Mouse (Mus musculus): Measurements from ENCODE around the gene Xaf1. TPM values are rescaled to one million over a fixed set of nuclear protein-coding genes. Genes with fewer than 3 reads are reported as not detected.

The Xaf1 gene
- total and polyA plus RNA-seq, 3 experiments, result 1.0 to 1.8 TPM; not detected in 1

- H3K27me3 ChIP-seq (ENCODE audit: control insufficient read depth in 1 of 2, insufficient read depth in 2 of 2, low read length in 2 of 2), result peaks cover 24 to 37% of the 10 kb centered on the region in 2 experiments
- no peak overlapping the region for H3K9ac ChIP-seq (ENCODE audit: control insufficient read depth, low read depth, low read length, poor library complexity, severe bottlenecking)
- no peak overlapping the region for H3K27ac ChIP-seq (ENCODE audit: control insufficient read depth, low read depth, low read length)
- TF ChIP-seq ETS1 (IDR thresholded peaks at IDR 0.05; ENCODE audit: low read depth, low read length), result no peak
- no peak overlapping the region for H3K4me3 ChIP-seq (ENCODE audit: control insufficient read depth in 1 of 2, insufficient read depth in 1 of 2, low read depth in 2 of 2, low read length in 2 of 2)
- no peak for DNase-seq (ENCODE audit: low read depth, low spot score)
- H3K36me3 ChIP-seq (ENCODE audit: control insufficient read depth in 1 of 2, insufficient read depth in 2 of 2, low read length in 2 of 2), result no peaks in the 10 kb centered on the region
- H3K4me1 ChIP-seq (ENCODE audit: control insufficient read depth in 1 of 2, insufficient read depth in 2 of 2, low read length in 2 of 2), result no peaks in the 10 kb centered on the region
- no peaks in the 10 kb centered on the region for H3K9me3 ChIP-seq (replicated peaks; ENCODE audit: insufficient read depth, low read length)
- no peaks in the 10 kb centered on the region for H3K79me2 ChIP-seq (ENCODE audit: control insufficient read depth, insufficient read depth, low read length, poor library complexity)
Measured at GRCm38 (mm10) chr11:72283486-72284224, 17.8 kb upstream of the Xaf1 start.

GRCm38 (mm10) chr11:72284532-72285182 lies 16.8 kb upstream of the Xaf1 start:
- no peak for DNase-seq (ENCODE audit: low read depth, low spot score)
- no peak for TF ChIP-seq ZNF384 (IDR thresholded peaks at IDR 0.05; ENCODE audit: low read depth, low read length)
- TF ChIP-seq RCOR1 (IDR thresholded peaks at IDR 0.05; ENCODE audit: low read depth, low read length), result no peak
- TF ChIP-seq MAZ (IDR thresholded peaks at IDR 0.05; ENCODE audit: low read depth, low read length), result no peak
- no peak for TF ChIP-seq MYB (IDR thresholded peaks at IDR 0.05; ENCODE audit: low read depth, low read length)
- TF ChIP-seq TBP (IDR thresholded peaks at IDR 0.05; ENCODE audit: low read depth, low read length), result no peak
- TF ChIP-seq TCF12 (IDR thresholded peaks at IDR 0.05; ENCODE audit: low read depth, low read length), result no peak
- no peak for TF ChIP-seq ZMIZ1 (IDR thresholded peaks at IDR 0.05; ENCODE audit: low read depth, low read length)
- TF ChIP-seq UBTF (IDR thresholded peaks at IDR 0.05; ENCODE audit: borderline replicate concordance, insufficient read depth, low read depth, low read length), result no peak
- TF ChIP-seq CHD1 (IDR thresholded peaks at IDR 0.05; ENCODE audit: low read depth, low read length), result no peak
- TF ChIP-seq KAT2A (conservative IDR thresholded peaks at IDR 0.05; ENCODE audit: low read depth, low read length), result no peak
- no peak for TF ChIP-seq USF2 (IDR thresholded peaks at IDR 0.05; ENCODE audit: borderline replicate concordance in 1 of 2, insufficient read depth in 1 of 2, low read depth in 1 of 2, low read length in 2 of 2)
- TF ChIP-seq POLR2A (IDR thresholded peaks at IDR 0.05; ENCODE audit: control insufficient read depth in 1 of 2, insufficient read depth in 1 of 2, low read depth in 1 of 2, low read length in 2 of 2, poor library complexity in 1 of 2), result no peak
- no peak for TF ChIP-seq USF1 (IDR thresholded peaks at IDR 0.05; ENCODE audit: low read depth, low read length)
- no peak for TF ChIP-seq HCFC1 (IDR thresholded peaks at IDR 0.05; ENCODE audit: low read depth, low read length)
- no peak for TF ChIP-seq ELF1 (IDR thresholded peaks at IDR 0.05; ENCODE audit: low read depth, low read length)
- no peak for TF ChIP-seq TAL1 (IDR thresholded peaks at IDR 0.05; ENCODE audit: low read length)
- no peak for TF ChIP-seq ETS1 (IDR thresholded peaks at IDR 0.05; ENCODE audit: low read depth, low read length)
- TF ChIP-seq SMC3 (IDR thresholded peaks at IDR 0.05; ENCODE audit: low read depth, low read length), result no peak
- TF ChIP-seq E2F4 (IDR thresholded peaks at IDR 0.05; ENCODE audit: borderline replicate concordance, low read depth, low read length), result no peak
- TF ChIP-seq MAFK (IDR thresholded peaks at IDR 0.05; ENCODE audit: borderline replicate concordance, low read depth, low read length), result no peak
- Histone ChIP-seq H3K27ac (ENCODE audit: control insufficient read depth, low read depth, low read length) (no peak overlapping the region), H3K27me3 (ENCODE audit: control insufficient read depth in 1 of 2, insufficient read depth in 2 of 2, low read length in 2 of 2) (peaks cover 23 to 37% of the 10 kb centered on the region in 2 experiments), H3K36me3 (ENCODE audit: control insufficient read depth in 1 of 2, insufficient read depth in 2 of 2, low read length in 2 of 2) (no peaks in the 10 kb centered on the region), H3K79me2 (ENCODE audit: control insufficient read depth, insufficient read depth, low read length, poor library complexity) (no peaks in the 10 kb centered on the region), H3K9ac (ENCODE audit: control insufficient read depth, low read depth, low read length, poor library complexity, severe bottlenecking) (no peak overlapping the region), H3K9me3 (replicated peaks; ENCODE audit: insufficient read depth, low read length) (no peaks in the 10 kb centered on the region), H3K4me3 (ENCODE audit: control insufficient read depth in 1 of 2, insufficient read depth in 1 of 2, low read depth in 2 of 2, low read length in 2 of 2) (no peak overlapping the region), H3K4me1 (ENCODE audit: control insufficient read depth in 1 of 2, insufficient read depth in 2 of 2, low read length in 2 of 2) (no peaks in the 10 kb centered on the region)

Data from MEL (cell line).